Mouse (Mus musculus) left cerebral cortex, postnatal 10 days (tissue): ENCODE measurements around the gene Slc38a3. TPM values are rescaled to one million over a fixed set of nuclear protein-coding genes. Genes with fewer than 3 reads are reported as not detected.

ENCODE experiments used
- DNase-seq, 2 experiments: peaks; one replicate each; pipeline ENCODE4 v3.0.0; 2021 to 2022; ENCODE audit warnings: low spot score in 2 of 2, mixed read lengths in 1 of 2; ENCODE audit errors: extremely low spot score in 1 of 2
- intact Hi-C: fragments of 180-260 bp; cut with DNase I; formaldehyde crosslinking; loops from one replicate; pipeline ENCODE4 v1.15.1; 2025
- total RNA-seq, 2 experiments: library from RNA; stranded (reverse); gene quantifications; 2 replicates each; pipeline ENCODE4 v1.2.3; 2021

Slc38a3 gene
- total RNA-seq, 2 experiments from 2014 or later: 84.1 to 90.3 TPM

- DNase-seq: no peak
- intact Hi-C loops: no loop called here
Observed at GRCm38 (mm10) chr9:107648767-107649166, 20.6 kb downstream of the Slc38a3 start.

- intact Hi-C loops: no loop called here
- no peak for DNase-seq
Observed at GRCm38 (mm10) chr9:107646975-107647374, 22.4 kb downstream of the Slc38a3 start.

GRCm38 (mm10) chr9:107645577-107645976 is 23.8 kb downstream of the Slc38a3 start:
- peak; percentile 72 to 84 for DNase-seq
- intact Hi-C loops: loop anchor here (1.0 to 2.0 kb wide), 2 partner anchors 31 to 93 kb away; no protein-coding TSS in a partner anchor

DNA sequence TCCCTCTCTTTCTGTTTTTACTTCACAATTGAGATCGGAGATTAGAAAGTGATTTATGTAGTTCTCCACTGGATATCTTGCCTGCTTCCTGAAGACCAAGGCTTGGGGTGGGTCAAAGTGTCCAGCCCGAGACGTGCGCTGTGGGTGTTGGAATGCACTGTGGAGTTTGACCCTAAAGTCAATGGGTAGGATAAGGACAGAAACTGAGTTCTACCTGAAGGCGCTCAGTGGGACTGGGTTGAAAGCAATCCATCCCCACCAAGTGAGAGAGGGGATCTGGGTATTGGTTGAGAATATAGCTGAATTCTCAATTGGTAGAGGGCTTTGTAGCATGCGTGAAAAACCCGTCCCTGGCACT is 24.2 kb downstream of the Slc38a3 start:
- DNase-seq: no peak
- intact Hi-C loops: loop anchor here (1.0 to 2.0 kb wide), 2 partner anchors 31 to 94 kb away; no protein-coding TSS in a partner anchor

DNA sequence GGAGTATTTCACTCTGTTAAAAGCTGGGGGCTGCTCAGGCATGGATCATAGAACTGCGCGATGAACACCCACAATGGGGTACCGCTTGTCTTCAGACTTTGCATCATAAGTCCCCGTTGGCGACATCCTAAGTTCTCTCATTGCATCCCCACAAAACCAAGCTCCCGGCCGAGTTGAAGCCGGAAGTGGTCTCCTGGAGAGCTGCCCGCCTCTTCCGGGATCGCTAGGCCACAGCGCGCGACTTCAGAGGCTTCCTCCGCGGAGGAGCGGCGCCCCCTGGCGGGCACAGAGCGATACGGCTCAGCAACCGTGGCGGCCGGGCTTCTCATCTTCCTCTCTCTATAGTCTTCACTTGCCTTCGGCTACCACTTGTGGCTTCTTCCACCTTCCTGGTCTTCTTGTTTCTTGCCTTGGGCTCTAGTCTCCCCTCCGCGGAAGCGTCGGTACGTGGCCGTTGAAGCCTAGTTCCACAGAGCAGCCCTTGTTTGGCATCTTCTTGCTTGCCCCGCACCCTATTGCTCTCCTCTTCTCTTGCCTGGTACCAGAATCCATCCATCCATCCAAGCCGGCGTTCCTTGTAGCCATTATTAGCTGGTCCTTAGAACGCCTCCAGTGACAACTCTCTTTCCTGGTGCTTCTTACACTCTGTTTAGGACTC is 24.7 kb downstream of the Slc38a3 start:
- intact Hi-C loops: loop anchor here (1.0 to 2.0 kb wide), 3 partner anchors 32 to 94 kb away; no protein-coding TSS in a partner anchor
- DNase-seq: peak; percentile 87 to 94

DNA sequence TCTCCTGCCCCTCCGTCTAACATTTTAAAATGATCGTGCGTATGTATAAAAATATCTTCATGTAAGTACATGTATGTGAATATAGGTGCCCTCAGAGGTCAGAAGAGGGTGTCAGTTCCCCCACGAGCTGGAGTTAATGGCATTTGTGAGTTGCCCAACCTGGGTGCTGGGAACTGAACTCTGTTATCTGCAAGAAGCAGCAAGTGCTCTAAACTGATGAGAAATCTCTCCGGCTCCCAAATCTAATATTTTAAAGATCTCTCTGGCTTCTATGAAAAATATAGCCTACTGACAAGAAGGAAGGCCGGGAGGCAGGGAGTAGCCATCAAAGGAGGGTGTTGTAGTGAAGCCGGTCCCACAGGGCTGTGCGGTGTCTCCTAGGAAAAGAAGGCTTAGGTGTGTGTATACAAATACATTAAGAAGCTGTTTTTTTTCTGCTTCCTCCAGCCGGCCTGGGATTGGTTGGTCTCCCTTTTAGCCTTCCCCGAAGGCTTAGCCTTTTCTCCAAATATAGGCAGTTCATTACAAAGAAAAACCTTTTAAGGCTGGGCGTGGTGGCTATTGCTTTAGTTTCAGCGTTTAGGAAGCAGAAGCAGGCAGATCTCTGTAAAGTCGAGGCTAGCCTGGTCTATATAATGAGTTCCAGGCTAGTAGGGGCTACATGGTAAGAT is 25.7 kb downstream of the Slc38a3 start:
- intact Hi-C loops: loop anchor here (1.0 to 2.0 kb wide), 2 partner anchors 42 to 95 kb away; no protein-coding TSS in a partner anchor
- no peak for DNase-seq

GRCm38 (mm10) chr9:107641666-107642065 is 27.7 kb downstream of the Slc38a3 start:
- intact Hi-C loops: no loop called here
- DNase-seq: no peak

DNA sequence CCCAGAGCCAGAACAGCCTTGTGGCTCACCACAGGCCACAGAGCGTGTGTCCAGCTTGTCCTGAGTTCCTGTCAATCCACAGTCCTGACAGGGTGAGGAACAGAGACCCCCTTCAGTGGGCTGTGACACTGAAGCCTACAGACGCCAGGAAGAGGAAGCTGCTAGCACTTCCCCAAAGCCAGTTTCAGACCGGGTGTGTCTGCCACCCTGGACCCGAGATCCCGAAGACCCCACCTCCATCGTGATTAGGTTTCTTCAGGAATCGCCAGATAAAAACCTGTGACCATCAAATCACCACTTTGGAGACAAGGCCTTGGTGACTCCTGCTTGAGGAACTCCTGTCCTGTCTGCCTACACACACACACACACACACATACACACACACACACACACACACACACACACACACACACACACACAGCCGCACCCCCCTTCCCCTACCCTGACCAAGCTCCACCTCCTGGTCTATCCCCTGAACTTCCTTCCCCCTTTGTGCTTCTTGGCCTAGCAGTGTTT is 29.0 kb downstream of the Slc38a3 start:
- intact Hi-C loops: no loop called here
- DNase-seq: no peak

- DNase-seq: no peak
- intact Hi-C loops: no loop called here
Observed at GRCm38 (mm10) chr9:107637070-107637469, 32.3 kb downstream of the Slc38a3 start.

DNA sequence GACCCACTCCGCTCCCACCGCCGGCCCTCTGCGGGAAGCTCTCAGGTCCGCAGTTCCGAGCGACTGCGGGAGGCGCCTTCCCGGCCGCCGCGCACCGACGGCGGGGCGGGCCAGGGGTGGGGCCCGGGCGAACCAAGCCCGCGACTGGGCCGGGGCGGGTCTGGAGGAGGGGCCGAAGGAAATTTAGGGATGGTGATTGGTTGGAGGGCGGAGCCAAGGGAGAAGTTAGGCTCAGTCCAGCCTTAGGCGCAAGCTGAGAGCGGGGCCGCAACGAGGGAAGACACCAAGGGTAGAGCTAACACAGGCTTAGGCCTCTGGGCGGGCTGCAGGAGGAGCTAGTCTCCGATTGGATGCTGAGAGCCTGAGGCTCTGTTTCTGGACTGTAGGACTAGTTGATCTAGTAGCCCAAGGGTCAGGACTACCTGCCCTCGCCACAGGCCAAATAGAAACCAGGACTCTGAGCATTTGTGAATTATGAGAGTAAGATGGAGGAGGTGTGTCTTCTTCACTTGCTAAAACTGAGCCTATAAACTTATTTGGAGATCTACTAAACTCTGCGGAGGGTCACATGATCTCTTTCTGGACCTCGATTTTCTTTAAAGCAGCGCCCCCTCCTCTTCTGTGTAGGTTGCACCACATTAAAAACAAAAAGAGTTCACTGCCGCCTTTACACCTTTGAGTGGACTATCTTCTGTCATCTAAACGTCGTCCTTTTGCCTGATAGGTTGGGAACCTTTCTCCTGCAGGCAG is 33.9 kb downstream of the Slc38a3 start, which contains the start of gene Gnai2:
Gnai2 (minus strand) TSS at position 89 of the 750 bp plus-strand sequence.
- peak; percentile 89 to 97 for DNase-seq
- intact Hi-C loops: no loop called here

DNA sequence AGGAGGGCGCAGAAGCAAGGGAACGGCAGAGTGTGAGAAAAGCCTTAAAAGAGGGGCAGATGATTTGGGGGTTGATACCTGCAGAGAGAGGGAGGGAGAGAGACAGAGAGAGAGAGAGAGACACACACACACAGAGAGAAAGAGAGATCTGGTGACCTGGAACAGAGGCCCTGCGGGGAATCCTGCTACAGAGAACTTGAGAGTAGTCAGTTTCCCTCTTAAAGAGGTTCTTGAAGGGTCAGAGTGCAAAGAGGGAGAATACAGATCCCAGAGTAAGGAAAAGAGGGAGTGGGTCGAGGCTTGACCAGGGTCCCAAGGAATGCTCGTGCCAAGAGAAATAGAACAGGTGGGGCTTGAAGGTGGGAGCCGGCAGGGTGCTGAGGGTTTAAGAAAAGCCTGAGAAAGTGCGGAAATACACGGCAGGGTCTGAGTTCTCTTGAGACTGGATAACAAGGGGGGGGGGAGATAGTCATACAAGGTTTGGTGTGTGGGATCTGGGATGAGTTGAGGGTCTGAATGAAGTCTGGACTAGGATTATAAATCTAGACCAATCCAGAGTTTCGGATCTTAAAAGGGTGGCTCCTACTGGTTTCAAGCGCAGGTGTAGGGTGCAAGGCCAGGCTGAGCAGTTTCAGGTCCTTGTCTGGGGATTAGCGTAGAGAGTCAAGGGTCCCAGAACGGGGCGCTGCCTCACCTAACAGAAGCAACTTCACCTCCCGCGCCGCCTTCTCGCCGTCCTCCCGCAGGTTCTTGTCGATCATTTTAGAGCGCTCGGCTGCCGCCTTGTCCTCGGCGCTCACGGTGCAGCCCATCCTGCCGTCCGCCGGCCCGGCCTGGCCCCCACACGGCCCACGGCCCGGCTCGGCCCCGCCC is 34.7 kb downstream of the Slc38a3 start:
- intact Hi-C loops: no loop called here
- no peak for DNase-seq

- intact Hi-C loops: no loop called here
- peak in 1 of 2 experiments; percentile 53 for DNase-seq
Observed at GRCm38 (mm10) chr9:107633661-107634405, 35.5 kb downstream of the Slc38a3 start.

DNA sequence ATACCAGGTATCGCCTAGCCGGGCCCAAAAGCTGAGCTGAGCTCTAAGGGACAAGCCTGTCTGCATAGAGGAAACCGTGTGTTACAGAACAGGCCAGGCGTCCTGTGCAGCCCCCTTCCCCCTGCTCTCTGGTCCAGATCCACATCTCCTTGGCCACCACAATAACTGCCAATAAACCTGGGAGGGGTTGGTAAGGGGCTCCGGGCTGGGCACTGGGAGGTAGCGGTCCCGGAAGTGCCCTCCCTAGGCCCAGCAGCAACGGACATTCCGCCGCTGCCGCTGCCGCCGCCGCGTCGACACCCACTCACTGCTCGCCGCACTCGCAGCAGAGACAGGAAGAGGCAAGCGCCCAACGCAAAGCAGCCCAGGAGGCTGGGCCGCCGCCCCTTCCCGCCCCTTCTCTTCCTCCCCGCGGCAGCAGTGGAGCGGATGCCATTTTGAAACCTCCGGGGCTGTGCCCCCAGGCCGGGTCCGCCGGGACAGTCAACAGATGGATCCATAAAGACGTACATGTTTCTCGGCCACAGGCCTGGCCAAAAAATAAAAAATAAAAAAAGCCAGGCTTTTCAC is 36.2 kb downstream of the Slc38a3 start:
- DNase-seq: peak; percentile 72 to 92
- intact Hi-C loops: no loop called here

DNA sequence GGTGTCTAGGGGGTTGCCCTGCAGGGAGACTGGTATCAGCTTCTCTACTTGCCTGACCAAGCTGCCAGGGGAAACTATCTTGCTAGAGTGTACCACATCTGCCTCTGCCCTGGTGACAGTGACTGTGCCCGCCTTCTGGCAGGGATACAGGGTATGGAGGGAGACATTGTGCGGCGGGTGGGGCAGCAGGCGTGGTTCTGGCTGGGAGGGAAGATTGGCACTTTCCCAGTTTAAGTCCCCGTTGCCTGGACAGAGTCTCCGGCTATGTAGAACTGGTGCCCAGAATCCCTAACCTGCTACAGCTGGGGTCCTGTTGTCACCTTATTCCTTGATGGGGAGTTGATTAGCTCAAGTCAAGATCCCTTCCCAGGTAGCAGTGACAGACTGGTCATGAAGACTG is 36.9 kb downstream of the Slc38a3 start:
- intact Hi-C loops: no loop called here
- no peak for DNase-seq

DNA sequence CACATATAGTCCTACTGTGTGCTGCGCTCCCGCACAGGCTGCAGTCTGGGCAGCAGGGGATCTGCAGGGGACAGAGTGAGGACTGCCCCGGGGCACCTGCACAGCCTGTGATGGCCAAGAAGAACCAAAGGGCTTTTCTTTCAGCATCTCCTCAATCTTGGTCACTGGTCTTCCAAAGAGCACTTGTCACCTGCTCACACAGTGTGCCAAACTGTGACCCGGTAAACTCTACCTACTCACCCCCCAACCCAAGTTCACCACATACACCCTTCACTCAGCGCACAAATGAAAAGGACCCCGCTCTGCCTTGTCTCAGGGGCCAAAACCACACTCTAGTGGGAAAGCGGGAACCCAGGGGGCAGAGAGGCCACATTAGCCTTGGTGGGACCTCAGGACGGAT is 37.5 kb downstream of the Slc38a3 start:
- intact Hi-C loops: no loop called here
- DNase-seq: no peak

- intact Hi-C loops: no loop called here
Observed at GRCm38 (mm10) chr9:107631311-107631826, 38.0 kb downstream of the Slc38a3 start.

GRCm38 (mm10) chr9:107630576-107630975 is 38.8 kb downstream of the Slc38a3 start:
- intact Hi-C loops: no loop called here
- DNase-seq: peak; percentile 75 to 76

More at GRCm38 (mm10) chr9:107631311-107631826, 38.0 kb downstream of the Slc38a3 start:
- DNase-seq: no peak
